ENCODE assay signal across 8 mouse cellular contexts in genomic region chr10:96619951-96620889, GRCm38 (mm10). TPM values are rescaled to one million over a fixed set of nuclear protein-coding genes. Genes with fewer than 3 reads are reported as not detected.
DNase-seq lines count a peak whose midpoint lies in the region; ATAC-seq and TF ChIP-seq lines count a peak whose summit lies in the region.

No protein-coding gene starts in this region.

- no peak for TF ChIP-seq POLR2A in thymus, adult 2 months (IDR thresholded peaks at IDR 0.05; ENCODE audit: control insufficient read depth, extremely low read depth, insufficient read depth, low read length, poor library complexity)

- H3K9ac ChIP-seq in neural tube, embryonic 14.5 days (replicated peaks; ENCODE audit: low read depth, low read length): peak overlapping the region; percentile 29

- H3K27ac ChIP-seq in thymus, adult 2 months (ENCODE audit: control insufficient read depth, insufficient read depth, low read length): peak overlapping the region; percentile 97
- H3K27ac ChIP-seq in neural tube, embryonic 14.5 days (ENCODE audit: low read depth, low read length): no peak overlapping the region

- TF ChIP-seq CTCF in thymus, adult 2 months (IDR thresholded peaks at IDR 0.05; ENCODE audit: borderline replicate concordance, control insufficient read depth, extremely low read depth, insufficient read depth, low read length, poor library complexity): no peak

- peaks cover 6% of the 10 kb centered on the region for H3K4me1 ChIP-seq in thymus, adult 2 months (replicated peaks; ENCODE audit: control insufficient read depth, insufficient read depth, low read length)
- H3K4me1 ChIP-seq in neural tube, embryonic 14.5 days (ENCODE audit: control insufficient read depth, insufficient read depth, low read length): peaks cover 31% of the 10 kb centered on the region

- 60% methylated on average over 8 of the region's 8 CpGs for WGBS in thymus, adult 2 months
- WGBS in neural tube, embryonic 14.5 days: 34% methylated on average over 8 of the region's 8 CpGs

- ATAC-seq in neural tube, embryonic 14.5 days (ENCODE audit: low read depth): no peak
- ATAC-seq in megakaryocyte-erythroid progenitor cell, adult 5-6 weeks (replicated peaks; ENCODE audit: low FRiP score, low TSS enrichment, poor library complexity, severe bottlenecking): no peak
- ATAC-seq in frontal cortex, adult (ENCODE audit: low TSS enrichment): no peak

- H3K4me3 ChIP-seq in thymus, adult 2 months (ENCODE audit: control insufficient read depth, insufficient read depth, low read length): peak overlapping the region; percentile 35
- H3K4me3 ChIP-seq in neural tube, embryonic 14.5 days (ENCODE audit: low read depth, low read length): peak overlapping the region; percentile 50

- peaks cover 41% of the 10 kb centered on the region for H3K36me3 ChIP-seq in thymus, adult 2 months (ENCODE audit: control insufficient read depth, insufficient read depth, low read length)
- H3K36me3 ChIP-seq in neural tube, embryonic 14.5 days (ENCODE audit: control insufficient read depth, insufficient read depth, low read length): no peaks in the 10 kb centered on the region

- peak overlapping the region; percentile 97 for H3K4me2 ChIP-seq in neural tube, embryonic 14.5 days (ENCODE audit: low read depth, low read length)

- no peaks in the 10 kb centered on the region for H3K9me3 ChIP-seq in neural tube, embryonic 14.5 days (ENCODE audit: control insufficient read depth, low read length)

- H3K27me3 ChIP-seq in thymus, adult 2 months (ENCODE audit: control insufficient read depth, insufficient read depth, low read length): no peaks in the 10 kb centered on the region
- no peaks in the 10 kb centered on the region; the same call in 1 of the 2 replicates for H3K27me3 ChIP-seq in neural tube, embryonic 14.5 days (ENCODE audit: control insufficient read depth, insufficient read depth, low read length)

- peak; percentile 37 to 57 for DNase-seq in cerebellum, postnatal 25 days
- no peak for DNase-seq in cerebellum, postnatal 4 days (ENCODE audit: low spot score in 2 of 2)
- DNase-seq in thymus, adult 2 months: peak; percentile 26
- DNase-seq in thymus, postnatal 10 days (ENCODE audit: low spot score in 2 of 2): no peak
- peak; percentile 74 for DNase-seq in induced T-regulatory cell, adult 2 months (ENCODE audit: low read depth)

RNA-seq across cellular contexts. Expression of gene Btg1, which starts 3.4 kb away (rescaled TPM):
- polyA plus RNA-seq in thymus, adult 2 months (2012; rRNA removed): 78.1 and 106 TPM in 2 replicates
- polyA plus RNA-seq in neural tube, embryonic 14.5 days (2014; fragmentation: Nextera tagmentation; extraction: Ambion mirVana): 51.1 and 53.3 TPM in 2 replicates
- 9.0 and 19.6 TPM in 2 replicates for total RNA-seq in megakaryocyte-erythroid progenitor cell, adult 5-6 weeks (2014; fragmentation: Nextera tagmentation)
- total RNA-seq in megakaryocyte-erythroid progenitor cell, adult 5-6 weeks (2017): 30.2 and 41.5 TPM in 2 replicates

Comparison
In these comparisons a context has a peak if more than half of its experiments do, and no peak if none do; other contexts are left out.
1. DNase-seq: peak in cerebellum, postnatal 25 days (2 of 2), thymus, adult 2 months (single experiment) and induced T-regulatory cell, adult 2 months (single experiment); none in cerebellum, postnatal 4 days (0 of 2) and thymus, postnatal 10 days (0 of 2).